Mouse (Mus musculus): ENCODE measurements around the gene Mlip. TPM values are rescaled to one million over a fixed set of nuclear protein-coding genes. Genes with fewer than 3 reads are reported as not detected.
A peak's percentile ranks its signal among the peaks of the same experiment; 100 is the strongest.
"Not testable (repeated sequence)": the region's sequence is repeated elsewhere in the genome, so short reads cannot be mapped to it uniquely, and the experiment has no call there.

The Mlip gene
- polyA plus RNA-seq (2015; fragmentation: Nextera tagmentation; extraction: Ambion mirVana), result 0.14 TPM in 1 of 2 replicates, not detected in the other

GRCm38 (mm10) chr9:77352432-77353175, at the start of gene Mlip:
Gene Mlip (minus strand): TSS chr9:77352969.
- DNase-seq (ENCODE audit: low spot score), result no peak

GRCm38 (mm10) chr9:77399801-77400200, 47.0 kb upstream of the Mlip start:
- DNase-seq (ENCODE audit: low spot score), result no peak

GRCm38 (mm10) chr9:77398856-77399631, 46.3 kb upstream of the Mlip start:
- DNase-seq (ENCODE audit: low spot score), result no peak

GRCm38 (mm10) chr9:77397027-77397426, 44.3 kb upstream of the Mlip start:
- DNase-seq (ENCODE audit: low spot score), result no peak

GRCm38 (mm10) chr9:77391248-77391647, 38.5 kb upstream of the Mlip start:
- no peak for DNase-seq (ENCODE audit: low spot score)

GRCm38 (mm10) chr9:77388956-77389355, 36.2 kb upstream of the Mlip start:
- no peak for DNase-seq (ENCODE audit: low spot score)

GRCm38 (mm10) chr9:77386751-77387150, 34.0 kb upstream of the Mlip start:
- DNase-seq (ENCODE audit: low spot score), result no peak

- DNase-seq (ENCODE audit: low spot score), result no peak
Observed at GRCm38 (mm10) chr9:77385611-77386010, 32.8 kb upstream of the Mlip start.

GRCm38 (mm10) chr9:77384651-77385050, 31.9 kb upstream of the Mlip start:
- no peak for DNase-seq (ENCODE audit: low spot score)

GRCm38 (mm10) chr9:77383951-77384350, 31.2 kb upstream of the Mlip start:
- no peak for DNase-seq (ENCODE audit: low spot score)

GRCm38 (mm10) chr9:77382514-77382913, 29.7 kb upstream of the Mlip start:
- no peak for DNase-seq (ENCODE audit: low spot score)

GRCm38 (mm10) chr9:77381565-77381964, 28.8 kb upstream of the Mlip start:
- DNase-seq (ENCODE audit: low spot score), result peak; percentile 42

- peak; percentile 69 for DNase-seq (ENCODE audit: low spot score)
Observed at GRCm38 (mm10) chr9:77379625-77380024, 26.9 kb upstream of the Mlip start.

- DNase-seq (ENCODE audit: low spot score), result no peak
Observed at GRCm38 (mm10) chr9:77377696-77378095, 24.9 kb upstream of the Mlip start.

- DNase-seq (ENCODE audit: low spot score), result peak; percentile 56
Observed at GRCm38 (mm10) chr9:77377082-77377481, 24.3 kb upstream of the Mlip start.

GRCm38 (mm10) chr9:77376561-77376960, 23.8 kb upstream of the Mlip start:
- DNase-seq (ENCODE audit: low spot score), result no peak

- DNase-seq (ENCODE audit: low spot score), result no peak
Observed at GRCm38 (mm10) chr9:77370706-77371105, 17.9 kb upstream of the Mlip start.

GRCm38 (mm10) chr9:77369262-77369661, 16.5 kb upstream of the Mlip start:
- DNase-seq (ENCODE audit: low spot score), result no peak

GRCm38 (mm10) chr9:77364681-77365080, 11.9 kb upstream of the Mlip start:
- DNase-seq (ENCODE audit: low spot score), result not testable (repeated sequence)

GRCm38 (mm10) chr9:77362906-77363305, 10.1 kb upstream of the Mlip start:
- no peak for DNase-seq (ENCODE audit: low spot score)

- no peak for DNase-seq (ENCODE audit: low spot score)
Observed at GRCm38 (mm10) chr9:77360654-77361053, 7.9 kb upstream of the Mlip start.

- DNase-seq (ENCODE audit: low spot score), result no peak
Observed at GRCm38 (mm10) chr9:77359278-77359973, 6.7 kb upstream of the Mlip start.

Data from thymus, postnatal 0 days (tissue).